ENCODE assay signal across 8 mouse cellular contexts in genomic region chr17:88063980-88064346, GRCm38 (mm10). TPM values are rescaled to one million over a fixed set of nuclear protein-coding genes. Genes with fewer than 3 reads are reported as not detected.
DNase-seq lines count a peak whose midpoint lies in the region; ATAC-seq and TF ChIP-seq lines count a peak whose summit lies in the region.

No protein-coding gene starts in this region.

- H3K9ac ChIP-seq in embryonic facial prominence, embryonic 11.5 days (replicated peaks; ENCODE audit: low read length): peak overlapping the region; percentile 98
- H3K9ac ChIP-seq in intestine, postnatal 0 days (ENCODE audit: low read depth, low read length): peak overlapping the region; percentile 99
- peak overlapping the region; percentile 100 for H3K9ac ChIP-seq in midbrain, embryonic 11.5 days (ENCODE audit: low read length)

- H3K9me3 ChIP-seq in embryonic facial prominence, embryonic 11.5 days (replicated peaks; ENCODE audit: control insufficient read depth, low read length): no peaks in the 10 kb centered on the region
- no peaks in the 10 kb centered on the region for H3K9me3 ChIP-seq in intestine, postnatal 0 days (ENCODE audit: control insufficient read depth)
- no peaks in the 10 kb centered on the region for H3K9me3 ChIP-seq in limb, embryonic 10.5 days (replicated peaks)
- no peaks in the 10 kb centered on the region for H3K9me3 ChIP-seq in midbrain, embryonic 11.5 days (ENCODE audit: control insufficient read depth, low read length)

- H3K4me3 ChIP-seq in embryonic facial prominence, embryonic 11.5 days (ENCODE audit: low read depth, low read length): peak overlapping the region; percentile 99
- peak overlapping the region; percentile 72 for H3K4me3 ChIP-seq in intestine, postnatal 0 days (ENCODE audit: low read depth, low read length)
- H3K4me3 ChIP-seq in limb, embryonic 10.5 days: peak overlapping the region; percentile 99
- H3K4me3 ChIP-seq in midbrain, embryonic 11.5 days (ENCODE audit: low read depth, low read length): peak overlapping the region; percentile 100

- under 1% methylated on average over 23 of the region's 23 CpGs for WGBS in embryonic facial prominence, embryonic 11.5 days
- WGBS in intestine, postnatal 0 days: under 1% methylated on average over 23 of the region's 23 CpGs
- WGBS in limb, embryonic 10.5 days: under 1% methylated on average over 23 of the region's 23 CpGs
- under 1% methylated on average over 23 of the region's 23 CpGs for WGBS in midbrain, embryonic 11.5 days

- TF ChIP-seq CTCF in intestine, postnatal 0 days (IDR thresholded peaks at IDR 0.05; ENCODE audit: low read depth): no peak

- ATAC-seq in embryonic facial prominence, embryonic 11.5 days (replicated peaks; ENCODE audit: insufficient number of reproducible peaks, low FRiP score, low TSS enrichment, low read depth): peak; percentile 3; the same call in 1 of the 2 replicates
- ATAC-seq in intestine, postnatal 0 days: no peak
- peak; percentile 5 for ATAC-seq in midbrain, embryonic 11.5 days (ENCODE audit: low FRiP score)

- peak; percentile 70 for DNase-seq in layer of hippocampus, adult 11-12 months (ENCODE audit: low spot score)
- DNase-seq in layer of hippocampus, adult 9-10 months (ENCODE audit: low spot score): no peak
- peak; percentile 70 for DNase-seq in embryonic facial prominence, embryonic 11.5 days (ENCODE audit: low spot score)
- DNase-seq in heart, adult 11 months: peak; percentile 96
- peak; percentile 72 for DNase-seq in limb, embryonic 10.5 days (ENCODE audit: low spot score)
- DNase-seq in midbrain, embryonic 11.5 days (ENCODE audit: low spot score, missing footprints): peak; percentile 98
- peak; percentile 59 for DNase-seq in spleen, adult 12 weeks (ENCODE audit: low spot score)

- peak overlapping the region; percentile 100; the same call in 1 of the 2 replicates for H3K27ac ChIP-seq in embryonic facial prominence, embryonic 11.5 days (replicated peaks; ENCODE audit: low read depth, low read length)
- peak overlapping the region; percentile 100 for H3K27ac ChIP-seq in intestine, postnatal 0 days (ENCODE audit: low read depth, low read length)
- peak overlapping the region; percentile 100 for H3K27ac ChIP-seq in limb, embryonic 10.5 days
- H3K27ac ChIP-seq in midbrain, embryonic 11.5 days (ENCODE audit: low read depth, low read length): peak overlapping the region; percentile 99; the same call in 1 of the 2 replicates

- H3K27me3 ChIP-seq in embryonic facial prominence, embryonic 11.5 days (ENCODE audit: control insufficient read depth, insufficient read depth, low read length): no peaks in the 10 kb centered on the region
- H3K27me3 ChIP-seq in intestine, postnatal 0 days (replicated peaks; ENCODE audit: control insufficient read depth, insufficient read depth, low read length): no peaks in the 10 kb centered on the region
- H3K27me3 ChIP-seq in limb, embryonic 10.5 days (ENCODE audit: low read depth, poor library complexity, severe bottlenecking): no peaks in the 10 kb centered on the region
- no peaks in the 10 kb centered on the region for H3K27me3 ChIP-seq in midbrain, embryonic 11.5 days (ENCODE audit: control insufficient read depth, insufficient read depth, low read length)

- H3K4me1 ChIP-seq in embryonic facial prominence, embryonic 11.5 days (ENCODE audit: control insufficient read depth, insufficient read depth, low read length): no peaks in the 10 kb centered on the region
- no peaks in the 10 kb centered on the region for H3K4me1 ChIP-seq in intestine, postnatal 0 days (replicated peaks; ENCODE audit: control insufficient read depth, insufficient read depth, low read length)
- peaks cover 11% of the 10 kb centered on the region for H3K4me1 ChIP-seq in limb, embryonic 10.5 days
- peaks cover 9% of the 10 kb centered on the region for H3K4me1 ChIP-seq in midbrain, embryonic 11.5 days (ENCODE audit: control insufficient read depth, insufficient read depth, low read length)

- peak overlapping the region; percentile 54 for H3K4me2 ChIP-seq in embryonic facial prominence, embryonic 11.5 days (ENCODE audit: low read depth, low read length)
- peak overlapping the region; percentile 80 for H3K4me2 ChIP-seq in intestine, postnatal 0 days (replicated peaks; ENCODE audit: low read depth)
- peak overlapping the region; percentile 81 for H3K4me2 ChIP-seq in midbrain, embryonic 11.5 days

- no peaks in the 10 kb centered on the region for H3K36me3 ChIP-seq in embryonic facial prominence, embryonic 11.5 days (replicated peaks; ENCODE audit: control insufficient read depth, insufficient read depth, low read depth, low read length)
- H3K36me3 ChIP-seq in intestine, postnatal 0 days (ENCODE audit: control insufficient read depth, insufficient read depth): no peaks in the 10 kb centered on the region
- H3K36me3 ChIP-seq in limb, embryonic 10.5 days: 0 out of 2 replicates have a peak, but pooled peaks cover 6% of the 10 kb centered on the region
- H3K36me3 ChIP-seq in midbrain, embryonic 11.5 days (ENCODE audit: control insufficient read depth, insufficient read depth, low read length): no peaks in the 10 kb centered on the region

RNA-seq across cellular contexts. Expression of gene Fbxo11, which starts 1.1 kb away (rescaled TPM):
- polyA plus RNA-seq in embryonic facial prominence, embryonic 11.5 days (2014; fragmentation: Nextera tagmentation; extraction: Ambion mirVana): 31.5 and 36.4 TPM in 2 replicates
- 8.5 and 9.3 TPM in 2 replicates for polyA plus RNA-seq in intestine, postnatal 0 days (2015; fragmentation: Nextera tagmentation; extraction: Ambion mirVana)
- 15.5 and 18.0 TPM in 2 replicates for polyA plus RNA-seq in limb, embryonic 10.5 days (2016; fragmentation: Nextera tagmentation; extraction: Ambion mirVana)
- 39.0 and 41.2 TPM in 2 replicates for polyA plus RNA-seq in midbrain, embryonic 11.5 days (2014; fragmentation: Nextera tagmentation; extraction: Ambion mirVana)
